Mouse (Mus musculus): ENCODE measurements around the gene Spag5.
A peak's percentile ranks its signal among the peaks of the same experiment; 100 is the strongest.

DNA sequence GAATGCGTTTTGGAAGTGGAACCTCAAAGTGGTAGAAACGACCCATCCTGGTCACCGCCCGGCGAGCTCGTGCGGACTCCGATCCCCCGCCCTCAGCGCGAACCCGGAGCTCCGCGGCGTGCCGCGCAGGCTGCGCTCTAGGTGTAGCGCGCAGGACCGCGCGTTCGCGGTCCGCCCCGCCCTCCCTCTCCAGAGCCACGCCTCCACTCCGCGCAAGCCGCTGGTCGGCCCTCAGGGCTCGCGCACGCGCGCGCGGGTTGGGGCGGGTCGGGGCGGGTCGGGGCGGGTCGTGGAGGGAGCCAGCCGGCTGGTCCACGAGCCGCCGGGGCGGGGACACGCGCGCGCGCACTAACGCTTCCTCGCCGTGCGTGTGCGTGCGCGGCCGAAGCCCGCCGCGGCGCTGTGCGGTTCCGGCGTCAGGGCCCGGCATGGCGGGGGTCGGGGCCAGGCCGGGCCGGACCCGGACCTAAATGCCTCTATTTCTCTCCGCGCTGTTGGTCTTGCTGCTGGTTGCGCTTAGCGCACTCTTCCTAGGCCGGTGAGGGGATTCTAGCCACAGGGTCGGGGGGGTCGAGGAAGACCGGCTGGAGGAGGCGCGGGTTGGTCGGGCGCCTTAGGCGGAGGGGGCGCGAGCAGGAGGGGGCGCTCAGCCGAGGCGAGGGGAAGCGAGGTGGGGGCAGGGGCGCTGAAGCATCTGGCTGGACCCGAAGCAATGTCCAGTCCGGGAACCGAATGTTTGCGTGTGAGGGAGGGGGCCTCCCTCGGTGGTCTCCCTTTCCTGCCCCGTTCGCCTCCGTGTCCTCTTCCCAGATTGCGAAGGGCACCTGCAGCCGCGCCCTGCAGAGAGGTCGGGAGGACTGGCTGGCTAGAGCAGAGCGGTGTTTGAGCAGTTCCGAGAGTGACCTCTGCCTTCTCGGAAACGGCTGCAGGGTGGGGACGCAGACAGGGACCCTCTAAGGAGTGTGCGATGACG, 39.7 kb upstream of the Spag5 start, which contains the start of gene 2610507B11Rik:
- peak; percentile 26 for TF ChIP-seq CTCF (IDR thresholded peaks at IDR 0.05)
- TF ChIP-seq EP300 (IDR thresholded peaks at IDR 0.05): no peak

Measured in lung, postnatal 0 days (tissue).